Mouse (Mus musculus) cerebellum, adult 9-10 months (tissue): ENCODE measurements around the gene Fam118b.

Source experiments
- DNase-seq: peaks from one replicate; pipeline ENCODE4 v3.0.0; 2022

Gene Fam118b

GRCm38 (mm10) chr9:35267146-35267975, at the start of gene Fam118b, which contains the start of gene Rpusd4:
Gene Fam118b (minus strand): TSS chr9:35267805.
Gene Rpusd4 (plus strand): TSS chr9:35267865.
- peak; percentile 91 for DNase-seq

- DNase-seq, result no peak
Observed at GRCm38 (mm10) chr9:35316771-35317211, 49.2 kb upstream of the Fam118b start.

DNA sequence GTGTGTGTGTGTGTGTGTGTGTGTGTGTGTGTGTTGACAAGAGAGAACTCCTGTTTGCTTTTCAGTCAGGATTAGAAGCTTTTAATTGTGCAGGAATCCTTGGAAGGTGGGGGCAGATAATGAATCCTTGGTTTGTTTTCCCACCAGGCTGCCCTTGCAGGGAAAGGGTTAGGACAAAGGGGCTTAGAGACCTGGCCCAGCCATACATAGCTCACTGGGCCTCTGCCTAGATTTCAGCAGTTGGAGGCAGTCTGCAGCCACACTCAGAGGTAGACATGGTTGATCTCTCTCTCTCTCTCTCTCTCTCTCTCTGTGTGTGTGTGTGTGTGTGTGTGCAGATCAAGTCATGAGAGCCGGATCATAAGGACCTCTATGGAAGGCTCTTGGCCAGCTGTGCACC, 46.6 kb upstream of the Fam118b start:
- DNase-seq, result no peak

GRCm38 (mm10) chr9:35313601-35314000, 46.0 kb upstream of the Fam118b start:
- DNase-seq, result no peak

GRCm38 (mm10) chr9:35312516-35312915, 44.9 kb upstream of the Fam118b start:
- peak; percentile 82 for DNase-seq

- DNase-seq, result no peak
Observed at GRCm38 (mm10) chr9:35310377-35310776, 42.8 kb upstream of the Fam118b start.

DNA sequence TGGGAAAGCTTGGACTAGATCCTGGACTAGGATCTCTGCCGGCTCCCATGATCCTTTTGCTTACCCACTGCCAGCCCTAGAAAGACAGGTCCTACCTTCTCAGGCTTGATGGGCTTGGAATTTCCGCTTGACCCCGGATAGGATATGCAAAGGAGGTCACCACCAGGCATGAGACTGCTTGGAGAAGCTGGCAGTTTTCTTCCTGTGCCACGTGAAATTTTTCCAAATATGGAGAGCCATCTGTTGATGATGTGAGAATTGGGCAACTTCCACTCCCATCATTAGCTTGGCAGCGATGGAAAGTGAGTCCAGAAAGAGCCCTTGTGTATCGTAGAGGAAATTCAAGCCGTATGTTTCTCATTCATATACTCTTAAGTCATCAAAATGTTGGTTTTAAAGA, 39.9 kb upstream of the Fam118b start:
- DNase-seq, result peak; percentile 87

DNA sequence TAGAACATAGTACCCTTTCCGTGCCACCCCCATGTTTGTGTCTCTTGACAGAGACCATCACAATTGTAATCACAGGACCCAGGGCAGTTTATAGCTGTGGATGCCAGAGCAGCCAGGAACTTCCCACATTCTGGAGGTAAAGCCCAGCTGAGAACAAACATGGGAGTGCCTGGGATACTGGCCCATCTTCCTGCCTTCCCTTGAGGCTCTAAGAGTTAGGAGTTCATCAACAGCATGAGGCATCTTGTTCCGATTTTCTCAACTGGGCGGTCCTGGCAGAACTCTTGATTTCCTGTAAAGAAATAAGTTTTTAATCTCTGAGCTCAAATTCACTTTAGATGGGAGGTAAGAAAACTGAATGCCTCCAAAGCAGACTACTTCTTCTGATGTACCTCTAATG, 34.6 kb upstream of the Fam118b start:
- no peak for DNase-seq

DNA sequence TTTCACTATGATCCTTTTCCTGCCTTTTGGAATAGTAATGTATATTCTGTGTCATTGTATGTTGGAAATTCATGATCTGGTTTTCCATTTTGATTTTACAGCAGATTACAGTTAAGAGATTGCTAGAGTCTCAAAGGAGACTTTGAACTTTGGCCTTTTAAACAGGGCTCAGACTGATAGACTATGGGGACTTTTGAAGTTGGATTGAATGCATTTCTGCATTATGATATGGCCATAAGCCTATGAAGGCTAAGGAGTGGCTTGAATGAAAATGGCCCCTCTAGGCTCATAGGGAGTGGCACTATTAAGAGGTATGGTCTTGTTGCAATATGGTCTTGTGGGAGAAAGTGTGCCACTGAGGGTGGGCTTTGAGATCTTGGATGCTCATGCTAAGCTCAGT, 30.2 kb upstream of the Fam118b start:
- DNase-seq, result no peak

- no peak for DNase-seq
Observed at GRCm38 (mm10) chr9:35293465-35293864, 25.9 kb upstream of the Fam118b start.

DNA sequence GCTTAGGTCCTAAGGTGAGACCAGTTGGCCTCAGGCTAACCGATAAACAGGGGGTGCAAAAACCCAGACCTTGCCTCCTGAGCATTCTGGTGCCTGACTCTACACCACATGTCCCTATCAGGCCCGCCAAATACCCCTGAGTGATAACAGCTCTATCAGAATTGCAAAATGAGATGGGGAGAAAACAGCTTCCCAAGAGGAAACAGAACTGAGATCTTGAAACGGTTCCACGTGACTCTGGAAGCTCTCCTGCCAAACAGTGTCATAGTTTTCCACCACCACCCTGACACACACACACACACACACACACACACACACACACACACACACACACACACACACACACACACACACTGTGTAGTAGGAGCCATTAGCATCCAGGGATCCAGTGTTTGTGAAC, 23.3 kb upstream of the Fam118b start:
- DNase-seq, result no peak

- DNase-seq, result no peak
Observed at GRCm38 (mm10) chr9:35290417-35290816, 22.8 kb upstream of the Fam118b start.

GRCm38 (mm10) chr9:35289992-35290391, 22.4 kb upstream of the Fam118b start:
- DNase-seq, result no peak

- no peak for DNase-seq
Observed at GRCm38 (mm10) chr9:35286351-35286750, 18.7 kb upstream of the Fam118b start.

GRCm38 (mm10) chr9:35284351-35284750, 16.7 kb upstream of the Fam118b start:
- DNase-seq, result no peak

DNA sequence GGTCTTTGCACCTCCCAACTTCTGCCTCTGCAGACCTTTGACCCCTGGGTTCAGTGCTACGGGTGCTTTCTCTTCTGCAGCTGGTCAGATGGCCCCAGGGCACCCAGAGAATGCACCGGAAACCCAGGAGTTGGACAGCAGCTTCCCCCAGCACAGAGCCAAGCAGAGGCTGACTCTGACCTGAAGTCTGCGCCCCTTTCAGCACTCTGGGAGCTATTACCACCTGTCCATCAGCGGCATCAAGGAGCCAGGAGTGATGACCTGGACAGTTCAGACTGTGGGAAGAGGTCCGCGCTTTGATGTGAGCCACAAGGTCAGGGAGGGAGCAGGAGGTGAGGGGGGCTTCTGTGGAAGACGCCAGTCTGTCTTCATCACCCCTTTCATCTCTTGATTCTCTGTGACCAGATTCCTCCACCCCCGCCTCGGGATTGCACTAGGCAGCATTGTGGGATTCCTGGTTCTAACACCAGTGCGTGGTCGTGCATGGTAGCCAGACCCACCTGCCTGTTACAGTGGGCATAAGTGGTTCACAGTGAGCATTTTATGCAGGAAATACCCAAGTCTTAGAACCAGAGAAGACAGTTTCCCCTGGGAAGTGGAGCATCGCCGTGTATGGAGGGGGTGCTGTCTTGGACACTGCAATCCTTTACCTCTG, 15.9 kb upstream of the Fam118b start:
- DNase-seq, result no peak

DNA sequence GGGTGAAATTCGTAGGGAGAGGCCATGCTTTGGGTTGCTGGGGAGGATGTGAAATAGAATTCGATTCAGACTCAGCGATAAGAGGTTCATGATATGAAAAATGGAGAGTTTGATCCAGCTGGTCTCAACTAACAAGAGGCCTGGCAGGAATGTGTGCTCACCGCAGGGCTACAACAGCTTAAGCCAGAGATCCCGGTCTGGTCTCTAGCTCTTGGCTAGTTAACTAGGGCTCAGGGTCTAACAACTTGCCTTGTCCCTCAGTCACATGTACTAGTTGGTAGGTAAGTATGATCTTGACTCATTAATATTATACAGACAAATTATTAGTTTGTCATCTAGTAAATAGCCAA, 15.2 kb upstream of the Fam118b start:
- DNase-seq, result no peak

DNA sequence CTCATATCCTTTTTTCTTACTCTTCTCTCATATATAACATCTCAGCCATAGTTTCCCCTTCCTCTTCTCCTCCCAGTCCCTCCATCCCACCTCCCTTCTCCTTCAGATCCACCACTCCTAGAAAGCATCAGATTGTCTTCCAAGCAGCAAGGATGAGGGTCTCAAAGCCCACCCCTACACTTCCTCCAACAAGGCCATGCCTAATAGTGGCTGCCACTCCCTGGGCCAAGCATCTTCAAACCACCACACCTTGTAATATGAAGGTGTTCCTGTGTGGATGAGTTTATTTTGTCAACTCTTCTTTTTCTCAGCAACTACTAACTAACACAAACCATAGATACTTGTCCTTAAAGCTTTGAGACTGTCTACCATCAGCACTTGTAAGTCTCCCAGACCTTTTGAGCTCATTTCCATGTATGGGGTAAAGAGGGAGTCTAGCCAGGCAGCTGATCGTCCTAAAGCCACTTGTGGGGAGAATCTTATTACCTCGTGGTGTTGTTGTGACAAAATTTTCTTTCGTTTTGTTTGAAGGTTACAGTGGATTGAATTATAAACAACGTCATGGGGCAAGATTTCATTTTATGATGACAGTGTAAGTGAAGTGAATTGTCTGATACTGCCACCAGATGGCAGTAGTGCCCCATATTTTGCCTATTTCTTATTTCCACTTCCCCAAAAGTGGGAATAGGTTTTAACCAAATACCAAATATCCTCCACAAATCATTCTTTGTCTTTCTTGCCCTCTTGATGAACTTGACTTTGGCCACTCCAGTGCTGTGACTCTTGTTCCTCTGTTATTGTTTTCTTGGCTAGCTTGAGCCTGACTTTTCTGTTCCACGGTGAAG, 14.6 kb upstream of the Fam118b start:
- peak; percentile 83 for DNase-seq

DNA sequence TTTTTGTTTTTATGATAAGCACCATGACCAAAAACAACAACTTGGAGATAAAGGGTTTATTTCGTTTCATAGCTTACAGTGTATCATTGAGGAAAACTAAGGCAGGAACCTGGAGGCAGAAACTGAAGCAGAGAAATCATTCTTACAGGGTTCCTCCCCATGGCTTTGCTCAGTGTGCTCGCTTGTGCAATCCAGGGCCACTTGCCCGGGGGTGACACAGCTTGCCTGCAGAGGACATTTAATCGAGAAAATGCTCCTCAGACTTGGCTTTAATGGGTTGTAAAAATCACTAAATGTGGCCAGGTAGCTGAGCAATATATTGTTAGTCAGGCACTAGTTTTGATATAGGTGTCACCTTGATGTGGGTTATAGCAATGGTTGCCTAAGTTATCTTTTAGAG, 10.8 kb upstream of the Fam118b start:
- no peak for DNase-seq

- DNase-seq, result no peak
Observed at GRCm38 (mm10) chr9:35277855-35278365, 10.3 kb upstream of the Fam118b start.

DNA sequence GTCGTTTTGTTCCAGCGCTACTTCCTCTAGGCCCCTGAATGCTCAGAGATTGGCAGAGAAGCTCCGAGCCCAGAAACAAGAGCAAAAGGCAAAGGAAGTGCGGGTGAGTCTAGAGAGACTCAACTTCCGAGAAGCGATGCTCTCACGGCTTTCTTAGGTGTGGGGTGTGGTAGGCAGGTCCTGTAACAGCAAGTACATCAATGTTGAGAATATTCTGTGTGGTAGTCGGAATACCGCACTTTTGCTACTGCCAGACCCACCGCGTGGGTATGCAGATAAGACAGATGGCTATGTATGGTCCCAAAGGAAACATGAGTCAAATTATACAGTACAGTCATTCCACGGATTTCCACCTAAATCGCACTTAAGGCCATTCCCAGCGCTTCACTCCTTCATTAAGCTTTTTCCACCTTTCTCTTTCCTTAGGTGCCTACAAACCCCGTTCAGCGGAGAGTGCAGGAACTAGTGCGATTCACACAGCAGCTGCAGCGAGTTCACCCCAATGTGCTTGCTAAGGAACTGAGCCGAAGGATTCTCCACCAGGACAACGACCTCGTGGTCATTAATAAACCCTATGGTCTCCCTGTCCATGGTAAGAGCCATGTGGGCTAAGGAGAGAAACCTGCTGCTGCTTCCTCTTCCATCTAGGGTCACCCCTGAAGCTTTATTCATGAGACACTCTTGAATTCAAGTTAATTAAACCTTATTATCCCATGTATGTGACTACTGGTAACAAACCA, 541 bp upstream of the Fam118b start:
- DNase-seq, result no peak

DNA sequence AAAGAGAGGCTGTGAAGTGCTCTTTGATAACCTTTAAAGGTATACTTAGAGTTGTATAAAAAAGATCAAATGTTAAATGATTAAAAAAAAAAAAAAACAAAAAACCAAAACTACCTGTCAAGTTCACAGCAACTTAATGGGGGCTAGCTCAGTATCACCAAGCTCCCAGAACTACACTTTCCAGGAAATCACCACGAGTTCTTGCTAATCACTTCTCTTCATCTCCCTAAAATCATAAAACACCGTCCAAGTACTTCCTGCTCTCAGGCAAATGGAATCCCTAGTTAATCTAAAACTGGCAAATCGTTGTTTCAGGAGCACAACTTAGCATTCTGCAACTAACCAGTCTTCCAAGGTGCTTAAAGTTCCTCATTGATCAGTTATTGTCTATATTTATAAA, 3.1 kb downstream of the Fam118b start:
- no peak for DNase-seq

- DNase-seq, result no peak
Observed at GRCm38 (mm10) chr9:35263431-35263830, 4.2 kb downstream of the Fam118b start.
